Mouse (Mus musculus) ES-Bruce4 (cell line): ENCODE measurements around the gene Arsb.

Experiments used
- CTCF ChIP-seq: IDR thresholded peaks from one replicate; pipeline ENCODE4 v1.8.1; 2011; ENCODE audit warnings: low read depth, low read length
- POLR2A ChIP-seq: IDR thresholded peaks from one replicate; pipeline ENCODE4 v1.8.1; 2011; ENCODE audit warnings: low read length; ENCODE audit not compliant: insufficient read depth

- TF ChIP-seq CTCF (no peak), POLR2A (no peak)
Measured at GRCm38 (mm10) chr13:93950996-93951395, 179.6 kb downstream of the Arsb start.
